Mouse (Mus musculus): ENCODE results near the gene Rasal3. TPM values are rescaled to one million over a fixed set of nuclear protein-coding genes. Genes with fewer than 3 reads are reported as not detected.

The Rasal3 gene
- 562 TPM for total RNA-seq (2023)

DNA sequence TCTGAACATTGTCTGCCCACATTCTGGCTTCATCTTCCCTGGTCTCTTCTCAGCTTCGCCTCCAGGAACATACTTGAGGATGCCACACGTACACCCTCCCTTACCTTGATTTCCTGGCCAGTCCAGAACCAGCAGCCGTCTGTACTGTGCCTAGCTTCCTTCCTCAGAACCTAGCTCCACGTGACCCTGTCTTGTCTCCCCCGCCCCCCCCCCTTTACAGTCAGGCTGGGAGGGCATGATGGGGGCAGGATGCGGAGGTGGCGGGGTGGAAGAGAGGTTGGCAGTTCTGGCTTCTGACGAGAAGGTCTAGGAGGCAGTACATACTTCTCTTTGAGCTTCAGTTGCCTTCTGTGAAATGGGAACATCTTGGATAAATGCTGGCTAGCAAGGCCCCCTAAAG, at the start of gene Rasal3:
Gene Rasal3 (minus strand): TSS at position 167 of the 400 bp plus-strand sequence.

DNA sequence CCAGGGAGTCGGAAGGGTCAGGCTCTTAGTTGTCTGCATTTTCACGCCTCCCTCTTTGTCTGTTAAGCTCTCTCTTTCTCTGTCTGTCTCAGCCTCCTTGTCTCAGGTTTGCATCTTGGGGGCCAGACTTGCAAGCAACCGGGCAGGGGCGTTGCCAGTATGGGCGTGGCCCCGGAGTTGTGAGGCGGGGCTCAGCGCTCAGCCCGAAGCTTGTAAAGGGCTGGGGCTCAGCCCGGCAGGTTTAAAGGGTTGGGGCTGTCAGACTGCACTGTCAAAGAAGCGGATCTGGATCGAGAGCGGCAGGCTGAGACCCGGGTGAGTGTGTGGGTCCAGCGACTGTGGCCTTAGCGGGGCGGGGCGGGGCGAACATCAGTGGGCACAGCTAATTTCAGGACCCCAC, 49.1 kb upstream of the Rasal3 start, which contains the start of gene Cyp4f39:
Gene Cyp4f39 (plus strand): TSS at position 242 of the 400 bp plus-strand sequence.

DNA sequence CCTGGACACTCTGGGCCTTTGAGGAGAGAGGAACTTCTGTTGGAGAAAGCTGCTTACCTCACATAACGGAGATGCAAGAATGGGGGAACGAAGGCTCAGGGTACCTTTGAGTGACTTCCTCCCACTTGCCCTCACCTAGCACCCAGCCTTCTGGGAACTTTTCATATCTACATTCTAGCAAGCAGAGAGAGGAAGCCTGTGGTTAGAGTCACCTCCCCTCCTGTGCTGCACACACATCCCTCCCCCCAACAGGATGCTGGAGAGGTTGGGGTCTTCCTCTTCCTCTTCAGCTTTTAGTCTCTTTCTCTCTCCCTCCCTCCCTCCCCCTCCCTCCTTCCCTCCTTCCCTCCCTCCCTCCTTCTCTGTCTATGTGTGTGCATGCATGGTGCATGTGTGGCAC, 20.7 kb upstream of the Rasal3 start, which contains the start of gene Pglyrp2:
Gene Pglyrp2 (minus strand): TSS at position 134 of the 400 bp plus-strand sequence.

DNA sequence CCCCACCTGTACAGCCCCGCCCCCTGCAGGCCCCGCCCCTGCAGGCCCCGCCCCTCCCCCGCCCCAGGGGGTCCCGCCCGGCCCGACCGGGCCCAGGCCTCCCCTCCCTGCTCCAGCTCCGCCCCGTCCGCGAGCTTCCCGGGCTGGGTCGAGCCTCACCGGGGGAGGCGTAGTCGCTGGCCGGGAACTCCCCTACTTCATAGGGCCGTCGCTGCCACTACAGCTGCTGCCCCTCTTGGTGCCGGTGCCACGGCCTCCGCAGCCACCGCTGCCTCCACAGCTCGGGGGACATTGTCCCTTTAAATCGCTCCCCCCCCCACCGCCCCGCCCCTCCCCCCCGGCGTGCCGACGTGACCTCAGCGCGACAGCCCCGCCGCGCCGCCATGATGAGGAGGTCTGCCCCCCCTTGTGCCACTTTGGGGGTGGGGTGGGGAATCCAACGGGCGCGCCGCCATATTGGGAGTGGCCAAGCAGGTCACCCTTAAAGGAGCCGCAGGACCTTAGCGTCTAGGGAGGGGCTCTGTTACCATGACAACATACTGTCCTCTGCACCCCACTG, 14.2 kb downstream of the Rasal3 start, which contains the start of gene Wiz:
Gene Wiz (minus strand): TSS at position 339 of the 559 bp plus-strand sequence.

DNA sequence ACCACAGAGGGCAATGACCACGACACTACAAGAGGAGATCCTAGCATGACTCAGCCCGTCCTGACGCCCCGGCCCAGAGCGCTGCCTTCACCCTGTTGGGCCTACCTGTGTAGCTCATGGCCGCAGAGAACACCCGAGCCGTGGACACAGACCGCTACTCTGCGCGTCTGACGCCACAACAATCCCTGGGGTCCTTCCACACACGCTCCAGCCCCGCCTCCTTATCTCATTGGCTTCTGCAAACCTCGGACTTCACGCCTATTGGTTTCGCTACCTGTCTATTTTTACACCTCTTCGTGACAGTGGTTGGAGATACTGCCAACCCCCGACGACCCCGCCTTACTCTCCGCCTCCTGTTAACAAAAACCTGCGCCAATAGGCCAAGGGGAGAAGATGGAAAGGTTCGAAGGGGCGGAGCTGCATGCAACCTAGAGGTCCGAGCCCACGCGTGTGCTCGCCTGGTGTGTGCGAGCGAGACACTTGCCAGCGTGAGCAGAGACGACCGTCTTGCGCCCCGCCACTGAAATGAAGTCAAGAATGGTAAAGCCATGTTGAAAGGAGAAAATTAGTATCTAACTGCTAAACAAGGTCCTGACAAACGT, 52.9 kb downstream of the Rasal3 start, which contains the start of gene Akap8l:
Gene Akap8l (minus strand): TSS at position 226 of the 602 bp plus-strand sequence.

Other genes with a start within 250 kb of the Rasal3 start
- gene Notch3, start 236.7 kb downstream of the Rasal3 start, total RNA-seq (2023) = 0.18 TPM
- gene Ephx3, start 214.0 kb downstream of the Rasal3 start, total RNA-seq (2023) = 3.6 TPM
- 275 TPM for gene Brd4, start 118.9 kb downstream of the Rasal3 start, total RNA-seq (2023)
- 284 TPM for gene Akap8, start 82.3 kb downstream of the Rasal3 start, total RNA-seq (2023)
- 186 TPM for gene Akap8l, start 53.0 kb downstream of the Rasal3 start, total RNA-seq (2023)
- 32.1 TPM for gene Wiz, start 14.1 kb downstream of the Rasal3 start, total RNA-seq (2023)
- 69.5 TPM for gene Pglyrp2, start 20.6 kb upstream of the Rasal3 start, total RNA-seq (2023)
- not detected for gene Cyp4f39, start 49.1 kb upstream of the Rasal3 start, total RNA-seq (2023)
- gene Cyp4f17, start 102.5 kb upstream of the Rasal3 start, total RNA-seq (2023) = 0.86 TPM
- 3.8 TPM for gene Cyp4f16, start 133.0 kb upstream of the Rasal3 start, total RNA-seq (2023)
- gene Cyp4f37, start 217.7 kb upstream of the Rasal3 start, total RNA-seq (2023) = 0.34 TPM